Mouse (Mus musculus) bone marrow macrophage, adult 2 months (primary cell): ENCODE measurements around the gene Plk3. TPM values are rescaled to one million over a fixed set of nuclear protein-coding genes. Genes with fewer than 3 reads are reported as not detected.
A peak's percentile ranks its signal among the peaks of the same experiment; 100 is the strongest.

Experiments used
- H3K27ac ChIP-seq: 2 replicates; pipeline ENCODE4 v1.5.1; 2012; ENCODE audit warnings: low read depth, low read length; ENCODE audit not compliant: insufficient read depth
- H3K4me1 ChIP-seq: 2 replicates; pipeline ENCODE4 v1.6.1; 2012; ENCODE audit warnings: low read length; ENCODE audit not compliant: control insufficient read depth, insufficient read depth
- H3K4me3 ChIP-seq: 2 replicates; pipeline ENCODE4 v1.5.1; 2012; ENCODE audit warnings: mild to moderate bottlenecking, low read length, moderate library complexity; ENCODE audit not compliant: insufficient read depth
- CTCF ChIP-seq: IDR thresholded peaks from 2 replicates; pipeline ENCODE4 v1.5.1; 2012; ENCODE audit warnings: low read depth, mild to moderate bottlenecking, low read length, moderate library complexity
- POLR2A ChIP-seq: IDR thresholded peaks from 2 replicates; pipeline ENCODE4 v1.6.1; 2012; ENCODE audit warnings: mild to moderate bottlenecking, low read depth, low read length, borderline replicate concordance
- polyA plus RNA-seq: library from polyadenylated mRNA; stranded (reverse); fragments of >200 nt; gene quantifications from 2 replicates; pipeline ENCODE4 v1.2.4, GENCODE M21; 2012; ENCODE audit not compliant: missing spikeins, insufficient read depth, insufficient read length

The Plk3 gene
- polyA plus RNA-seq, 1 experiment, result 2.9 TPM

- H3K4me1 ChIP-seq, result peaks cover 4% of the 10 kb centered on the region; the same call in 1 of the 2 replicates
- H3K4me3 ChIP-seq, result no peak overlapping the region
These were observed 29.1 kb downstream of the Plk3 start for GRCm38 (mm10) chr4:117104672-117105071.

GRCm38 (mm10) chr4:117101218-117101617, 32.5 kb downstream of the Plk3 start:
- Histone ChIP-seq H3K27ac (no peak overlapping the region), H3K4me3 (no peak overlapping the region), H3K4me1 (peaks cover 6% of the 10 kb centered on the region)
- TF ChIP-seq CTCF (no peak), POLR2A (no peak)

More at GRCm38 (mm10) chr4:117104672-117105071, 29.1 kb downstream of the Plk3 start:
- TF ChIP-seq POLR2A (no peak), CTCF (no peak)
- H3K27ac ChIP-seq, result no peak overlapping the region

- Histone ChIP-seq H3K27ac (no peak overlapping the region), H3K4me3 (no peak overlapping the region), H3K4me1 (peaks cover 14% of the 10 kb centered on the region)
- TF ChIP-seq POLR2A (no peak), CTCF (no peak)
These were observed 33.7 kb downstream of the Plk3 start for GRCm38 (mm10) chr4:117100036-117100435.

GRCm38 (mm10) chr4:117098764-117099036, 35.1 kb downstream of the Plk3 start:
- H3K4me3 ChIP-seq, result no peak overlapping the region
- peaks cover 14% of the 10 kb centered on the region for H3K4me1 ChIP-seq
- TF ChIP-seq CTCF, result no peak
- TF ChIP-seq POLR2A, result no peak
- no peak overlapping the region for H3K27ac ChIP-seq

- Histone ChIP-seq H3K4me1 (peaks cover 14% of the 10 kb centered on the region), H3K4me3 (no peak overlapping the region), H3K27ac (no peak overlapping the region)
These were observed 35.6 kb downstream of the Plk3 start for GRCm38 (mm10) chr4:117097969-117098763.

GRCm38 (mm10) chr4:117096666-117097065, 37.1 kb downstream of the Plk3 start:
- TF ChIP-seq CTCF (no peak), POLR2A (no peak)
- H3K27ac ChIP-seq, result no peak overlapping the region
- no peak overlapping the region for H3K4me3 ChIP-seq
- H3K4me1 ChIP-seq, result peaks cover 14% of the 10 kb centered on the region

More at GRCm38 (mm10) chr4:117097969-117098763, 35.6 kb downstream of the Plk3 start:
- no peak for TF ChIP-seq CTCF
- TF ChIP-seq POLR2A, result no peak

- Histone ChIP-seq H3K27ac (no peak within 1 kb of the TSS), H3K4me3 (peak within 1 kb of the TSS; percentile 48), H3K4me1 (peaks cover 10% of the 10 kb centered on the region)
- TF ChIP-seq CTCF, result no peak
- no peak for TF ChIP-seq POLR2A
These were observed 38.0 kb downstream of the Plk3 start, which contains the start of gene Ptch2 for GRCm38 (mm10) chr4:117095551-117096452. Gene Ptch2, plus strand, starts transcription at chr4:117096075.

- TF ChIP-seq POLR2A, result no peak
- TF ChIP-seq CTCF, result no peak
- peaks cover 10% of the 10 kb centered on the region for H3K4me1 ChIP-seq
- H3K27ac ChIP-seq, result no peak overlapping the region
- no peak overlapping the region for H3K4me3 ChIP-seq
These were observed 39.0 kb downstream of the Plk3 start for GRCm38 (mm10) chr4:117094626-117095361.

- Histone ChIP-seq H3K4me3 (no peak overlapping the region), H3K27ac (no peak overlapping the region), H3K4me1 (peaks cover 3% of the 10 kb centered on the region)
- no peak for TF ChIP-seq POLR2A
- no peak for TF ChIP-seq CTCF
These were observed 43.2 kb downstream of the Plk3 start for GRCm38 (mm10) chr4:117090586-117090985.
